Mouse (Mus musculus): ENCODE measurements around the gene Arhgap29. TPM values are rescaled to one million over a fixed set of nuclear protein-coding genes. Genes with fewer than 3 reads are reported as not detected.

Gene Arhgap29
- 18.3 and 27.8 TPM in 2 replicates for polyA plus RNA-seq (2015; fragmentation: Nextera tagmentation; extraction: Ambion mirVana)

DNA sequence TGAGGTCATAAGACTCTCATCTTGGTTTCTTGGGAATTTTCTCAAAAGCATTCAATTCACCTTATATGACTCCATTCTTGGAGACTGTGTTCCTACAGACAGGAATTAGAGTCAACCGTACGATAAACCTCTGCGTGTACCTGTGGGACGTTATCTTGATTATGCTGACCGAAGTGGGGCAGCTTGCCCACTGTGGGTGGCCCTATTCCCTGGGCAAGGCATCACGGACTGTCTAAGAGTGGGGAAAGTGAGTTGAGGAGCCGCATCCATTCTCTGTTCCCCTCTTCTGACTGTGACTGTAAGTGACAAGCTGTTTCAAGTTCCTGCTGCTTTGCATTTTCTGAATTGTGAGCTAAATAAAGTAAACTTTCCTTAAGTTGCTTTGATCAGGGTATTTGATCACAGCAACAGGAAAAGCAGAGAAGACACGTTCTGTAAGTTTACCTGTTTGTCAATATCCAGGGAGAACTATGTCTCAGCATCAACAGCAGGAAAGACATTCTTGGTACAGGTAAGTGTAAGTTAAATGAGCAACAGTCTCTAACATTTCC lies at the start of gene Arhgap29:
Gene Arhgap29 (plus strand): TSS at position 501 of the 551 bp plus-strand sequence.
- ATAC-seq: no peak
- H3K4me3 ChIP-seq (replicated peaks; ENCODE audit: low read length): peak within 1 kb of the TSS; percentile 55
- no peak within 1 kb of the TSS for H3K27ac ChIP-seq (ENCODE audit: low read length)

GRCm38 (mm10) chr3:121902729-121903128 lies 49.6 kb upstream of the Arhgap29 start:
- H3K9ac ChIP-seq (replicated peaks; ENCODE audit: low read depth, low read length): no peak overlapping the region
- no peaks in the 10 kb centered on the region for H3K27me3 ChIP-seq (replicated peaks; ENCODE audit: control insufficient read depth, insufficient read depth, low read length)
- H3K9me3 ChIP-seq (ENCODE audit: control insufficient read depth, low read length): no peaks in the 10 kb centered on the region
- no peak overlapping the region for H3K4me2 ChIP-seq (ENCODE audit: low read length)
- no peak overlapping the region for H3K27ac ChIP-seq (ENCODE audit: low read length)
- no peak overlapping the region for H3K4me3 ChIP-seq (replicated peaks; ENCODE audit: low read length)
- no peaks in the 10 kb centered on the region for H3K36me3 ChIP-seq (ENCODE audit: control insufficient read depth, insufficient read depth)
- 90% methylated on average over 5 of the region's 5 CpGs for WGBS
- no peak for ATAC-seq
- H3K4me1 ChIP-seq (replicated peaks; ENCODE audit: control insufficient read depth, insufficient read depth, low read length): no peaks in the 10 kb centered on the region

More for the DNA sequence above, at the start of gene Arhgap29:
- peak within 1 kb of the TSS; percentile 68 for H3K4me2 ChIP-seq (ENCODE audit: low read length)
- H3K27me3 ChIP-seq (replicated peaks; ENCODE audit: control insufficient read depth, insufficient read depth, low read length): peaks cover 10% of the 10 kb centered on the region
- H3K9me3 ChIP-seq (ENCODE audit: control insufficient read depth, low read length): no peaks in the 10 kb centered on the region
- no peaks in the 10 kb centered on the region for H3K36me3 ChIP-seq (ENCODE audit: control insufficient read depth, insufficient read depth)
- WGBS: 94% methylated on average over 8 of the region's 8 CpGs
- H3K4me1 ChIP-seq (replicated peaks; ENCODE audit: control insufficient read depth, insufficient read depth, low read length): peaks cover 5% of the 10 kb centered on the region; the same call in 1 of the 2 replicates
- H3K9ac ChIP-seq (replicated peaks; ENCODE audit: low read depth, low read length): peak within 1 kb of the TSS; percentile 55

DNA sequence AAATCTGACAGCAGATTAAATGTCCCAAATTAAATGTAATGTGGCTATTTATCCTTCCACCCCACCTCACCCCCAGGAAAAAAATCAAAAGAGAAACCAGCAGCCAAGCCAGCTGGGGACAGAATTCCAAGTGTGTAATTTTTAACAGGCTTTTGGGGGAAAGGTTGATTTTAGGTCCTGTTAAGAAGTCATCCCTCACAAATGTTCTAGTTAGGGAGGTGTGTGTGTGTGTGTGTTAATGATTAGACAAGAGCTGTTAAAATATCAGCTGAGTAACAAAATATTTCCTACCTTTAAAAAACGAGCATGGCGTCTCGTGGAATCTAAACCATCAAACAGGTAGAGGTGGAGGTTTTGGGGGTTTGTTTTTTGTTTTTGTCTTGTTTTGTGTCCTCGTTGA lies 49.1 kb upstream of the Arhgap29 start:
- no peak overlapping the region for H3K9ac ChIP-seq (replicated peaks; ENCODE audit: low read depth, low read length)
- no peak overlapping the region for H3K4me3 ChIP-seq (replicated peaks; ENCODE audit: low read length)
- no peaks in the 10 kb centered on the region for H3K27me3 ChIP-seq (replicated peaks; ENCODE audit: control insufficient read depth, insufficient read depth, low read length)
- no peaks in the 10 kb centered on the region for H3K36me3 ChIP-seq (ENCODE audit: control insufficient read depth, insufficient read depth)
- H3K9me3 ChIP-seq (ENCODE audit: control insufficient read depth, low read length): no peaks in the 10 kb centered on the region
- WGBS: 78% methylated on average over 4 of the region's 4 CpGs
- H3K4me1 ChIP-seq (replicated peaks; ENCODE audit: control insufficient read depth, insufficient read depth, low read length): no peaks in the 10 kb centered on the region
- no peak for ATAC-seq
- H3K27ac ChIP-seq (ENCODE audit: low read length): no peak overlapping the region
- no peak overlapping the region for H3K4me2 ChIP-seq (ENCODE audit: low read length)

- no peaks in the 10 kb centered on the region for H3K36me3 ChIP-seq (ENCODE audit: control insufficient read depth, insufficient read depth)
- H3K4me1 ChIP-seq (replicated peaks; ENCODE audit: control insufficient read depth, insufficient read depth, low read length): no peaks in the 10 kb centered on the region
- H3K9ac ChIP-seq (replicated peaks; ENCODE audit: low read depth, low read length): no peak overlapping the region
- 78% methylated on average over 8 of the region's 8 CpGs for WGBS
- no peaks in the 10 kb centered on the region for H3K27me3 ChIP-seq (replicated peaks; ENCODE audit: control insufficient read depth, insufficient read depth, low read length)
- no peak overlapping the region for H3K27ac ChIP-seq (ENCODE audit: low read length)
- ATAC-seq: no peak
- no peaks in the 10 kb centered on the region for H3K9me3 ChIP-seq (ENCODE audit: control insufficient read depth, low read length)
- no peak overlapping the region for H3K4me2 ChIP-seq (ENCODE audit: low read length)
- H3K4me3 ChIP-seq (replicated peaks; ENCODE audit: low read length): no peak overlapping the region
Observed at GRCm38 (mm10) chr3:121903695-121904094, 48.6 kb upstream of the Arhgap29 start.

GRCm38 (mm10) chr3:121904476-121904875 lies 47.9 kb upstream of the Arhgap29 start:
- 79% methylated on average over 2 of the region's 2 CpGs for WGBS
- no peak for ATAC-seq
- Histone ChIP-seq H3K4me3 (replicated peaks; ENCODE audit: low read length) (no peak overlapping the region), H3K4me2 (ENCODE audit: low read length) (no peak overlapping the region), H3K27me3 (replicated peaks; ENCODE audit: control insufficient read depth, insufficient read depth, low read length) (no peaks in the 10 kb centered on the region), H3K36me3 (ENCODE audit: control insufficient read depth, insufficient read depth) (no peaks in the 10 kb centered on the region), H3K9ac (replicated peaks; ENCODE audit: low read depth, low read length) (no peak overlapping the region), H3K9me3 (ENCODE audit: control insufficient read depth, low read length) (no peaks in the 10 kb centered on the region), H3K4me1 (replicated peaks; ENCODE audit: control insufficient read depth, insufficient read depth, low read length) (no peaks in the 10 kb centered on the region), H3K27ac (ENCODE audit: low read length) (no peak overlapping the region)

GRCm38 (mm10) chr3:121906623-121907022 lies 45.7 kb upstream of the Arhgap29 start:
- Histone ChIP-seq H3K4me1 (replicated peaks; ENCODE audit: control insufficient read depth, insufficient read depth, low read length) (no peaks in the 10 kb centered on the region), H3K4me3 (replicated peaks; ENCODE audit: low read length) (no peak overlapping the region), H3K27ac (ENCODE audit: low read length) (no peak overlapping the region), H3K36me3 (ENCODE audit: control insufficient read depth, insufficient read depth) (no peaks in the 10 kb centered on the region), H3K9ac (replicated peaks; ENCODE audit: low read depth, low read length) (no peak overlapping the region), H3K9me3 (ENCODE audit: control insufficient read depth, low read length) (no peaks in the 10 kb centered on the region), H3K27me3 (replicated peaks; ENCODE audit: control insufficient read depth, insufficient read depth, low read length) (no peaks in the 10 kb centered on the region), H3K4me2 (ENCODE audit: low read length) (no peak overlapping the region)
- no peak for ATAC-seq
- 52% methylated on average over 8 of the region's 8 CpGs for WGBS

GRCm38 (mm10) chr3:121909155-121909554 lies 43.2 kb upstream of the Arhgap29 start:
- Histone ChIP-seq H3K27me3 (replicated peaks; ENCODE audit: control insufficient read depth, insufficient read depth, low read length) (no peaks in the 10 kb centered on the region), H3K4me2 (ENCODE audit: low read length) (no peak overlapping the region), H3K36me3 (ENCODE audit: control insufficient read depth, insufficient read depth) (no peaks in the 10 kb centered on the region), H3K9ac (replicated peaks; ENCODE audit: low read depth, low read length) (no peak overlapping the region), H3K4me3 (replicated peaks; ENCODE audit: low read length) (no peak overlapping the region), H3K27ac (ENCODE audit: low read length) (no peak overlapping the region), H3K4me1 (replicated peaks; ENCODE audit: control insufficient read depth, insufficient read depth, low read length) (no peaks in the 10 kb centered on the region), H3K9me3 (ENCODE audit: control insufficient read depth, low read length) (no peaks in the 10 kb centered on the region)
- no peak for ATAC-seq
- 69% methylated on average over 3 of the region's 3 CpGs for WGBS

DNA sequence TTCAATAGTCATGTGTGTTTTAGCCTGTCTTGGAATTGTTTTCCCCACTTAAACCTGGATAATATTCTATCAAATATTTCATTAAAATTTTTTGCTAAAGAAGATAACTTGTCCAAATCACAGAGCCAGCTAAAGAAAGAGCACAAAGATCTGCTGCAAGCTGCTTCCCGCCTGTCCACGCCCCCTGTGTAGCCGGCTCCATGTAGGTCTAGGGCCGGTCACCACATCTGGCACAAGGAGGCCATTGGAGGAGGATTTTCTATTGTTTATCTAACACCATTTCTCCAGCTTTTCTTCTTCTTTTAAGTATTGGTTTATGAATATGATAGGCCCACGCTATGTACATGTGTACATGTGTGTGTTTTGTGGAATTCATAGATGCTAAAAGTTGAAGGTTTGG lies 38.9 kb upstream of the Arhgap29 start:
- no peaks in the 10 kb centered on the region for H3K27me3 ChIP-seq (replicated peaks; ENCODE audit: control insufficient read depth, insufficient read depth, low read length)
- no peak overlapping the region for H3K4me3 ChIP-seq (replicated peaks; ENCODE audit: low read length)
- H3K36me3 ChIP-seq (ENCODE audit: control insufficient read depth, insufficient read depth): no peaks in the 10 kb centered on the region
- H3K27ac ChIP-seq (ENCODE audit: low read length): no peak overlapping the region
- H3K9me3 ChIP-seq (ENCODE audit: control insufficient read depth, low read length): no peaks in the 10 kb centered on the region
- WGBS: 88% methylated on average over 5 of the region's 5 CpGs
- no peak for ATAC-seq
- no peaks in the 10 kb centered on the region for H3K4me1 ChIP-seq (replicated peaks; ENCODE audit: control insufficient read depth, insufficient read depth, low read length)
- H3K9ac ChIP-seq (replicated peaks; ENCODE audit: low read depth, low read length): no peak overlapping the region
- no peak overlapping the region for H3K4me2 ChIP-seq (ENCODE audit: low read length)

DNA sequence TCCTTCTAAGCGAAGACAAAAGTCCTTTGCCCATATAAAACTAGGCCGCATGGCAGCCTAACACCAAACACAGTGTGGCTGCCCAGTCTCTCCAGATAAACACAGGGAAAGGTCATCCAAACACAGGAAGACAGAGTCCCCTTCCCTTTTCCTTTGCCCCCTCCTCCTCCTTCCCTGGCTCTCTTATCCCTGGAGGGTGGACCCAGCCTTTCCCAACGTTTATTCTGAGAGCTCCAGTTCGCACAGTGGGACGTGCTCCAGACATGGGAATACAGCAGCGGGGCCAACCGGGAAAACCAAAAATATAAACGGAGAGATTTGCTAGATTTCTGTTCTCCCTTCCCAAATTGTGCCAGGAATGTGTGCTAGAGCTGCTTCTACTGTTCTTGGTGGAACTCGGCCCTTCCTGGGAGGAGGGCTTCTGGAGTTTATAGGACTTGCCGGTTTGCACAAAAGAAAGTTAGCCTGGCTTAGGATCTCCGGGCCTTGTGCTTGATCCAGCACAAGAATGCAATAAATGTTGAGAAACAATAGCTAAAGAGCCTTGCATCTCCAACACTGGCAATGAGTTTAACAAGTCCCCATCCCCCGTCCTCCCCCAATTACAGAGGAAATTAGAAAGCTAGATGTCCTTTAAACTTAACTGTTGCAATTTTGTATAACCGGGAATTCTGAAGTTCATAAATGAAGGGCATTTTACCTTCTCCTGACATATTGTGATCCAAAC lies 37.7 kb upstream of the Arhgap29 start:
- H3K4me3 ChIP-seq (replicated peaks; ENCODE audit: low read length): no peak overlapping the region
- no peaks in the 10 kb centered on the region for H3K36me3 ChIP-seq (ENCODE audit: control insufficient read depth, insufficient read depth)
- no peaks in the 10 kb centered on the region for H3K4me1 ChIP-seq (replicated peaks; ENCODE audit: control insufficient read depth, insufficient read depth, low read length)
- H3K27ac ChIP-seq (ENCODE audit: low read length): no peak overlapping the region; the same call in 1 of the 2 replicates
- 60% methylated on average over 13 of the region's 13 CpGs for WGBS
- H3K4me2 ChIP-seq (ENCODE audit: low read length): no peak overlapping the region
- ATAC-seq: no peak
- no peaks in the 10 kb centered on the region for H3K27me3 ChIP-seq (replicated peaks; ENCODE audit: control insufficient read depth, insufficient read depth, low read length)
- H3K9me3 ChIP-seq (ENCODE audit: control insufficient read depth, low read length): no peaks in the 10 kb centered on the region
- H3K9ac ChIP-seq (replicated peaks; ENCODE audit: low read depth, low read length): no peak overlapping the region
